Mouse (Mus musculus) forebrain, postnatal 0 days (tissue): ENCODE data around the gene Fam234a. TPM values are rescaled to one million over a fixed set of nuclear protein-coding genes. Genes with fewer than 3 reads are reported as not detected.
"Not testable (repeated sequence)": the region's sequence is repeated elsewhere in the genome, so short reads cannot be mapped to it uniquely, and the experiment has no call there.

Experiments
- ATAC-seq: fragments of 200-750 bp; cut with Nextera tagmentation; 2 replicates; pipeline ENCODE4 v1.8.0; 2017; ENCODE audit warnings: mild to moderate bottlenecking, moderate library complexity
- DNase-seq: peaks from one replicate; pipeline ENCODE4 v3.0.0-alpha.2; 2015
- H3K27ac ChIP-seq: fragments of 300-500 bp; sonication (generic); 2 replicates; pipeline ENCODE4 v1.5.1; 2014; ENCODE audit warnings: low read depth, mild to moderate bottlenecking, antibody characterized with exemption, low read length, moderate library complexity, mixed read lengths
- H3K27me3 ChIP-seq: fragments of 300-500 bp; sonication (generic); 2 replicates; pipeline ENCODE4 v1.6.1; 2014; ENCODE audit warnings: mild to moderate bottlenecking, low read length, mixed read lengths; ENCODE audit not compliant: insufficient read depth
- H3K36me3 ChIP-seq: fragments of 300-500 bp; sonication (generic); 2 replicates; pipeline ENCODE4 v1.6.1; 2014; ENCODE audit warnings: mild to moderate bottlenecking, moderate library complexity; ENCODE audit not compliant: insufficient read depth
- H3K4me1 ChIP-seq: fragments of 300-500 bp; sonication (generic); 2 replicates; pipeline ENCODE4 v1.6.1; 2014; ENCODE audit warnings: antibody characterized with exemption; ENCODE audit not compliant: insufficient read depth
- H3K4me2 ChIP-seq: fragments of 300-500 bp; sonication (generic); 2 replicates; pipeline ENCODE4 v1.6.1; 2014; ENCODE audit warnings: low read depth, mild to moderate bottlenecking, moderate library complexity
- H3K4me3 ChIP-seq: fragments of 300-500 bp; sonication (generic); 2 replicates; pipeline ENCODE4 v1.5.1; 2014; ENCODE audit warnings: low read depth, low read length, mixed read lengths
- H3K9ac ChIP-seq: fragments of 300-500 bp; sonication (generic); 2 replicates; pipeline ENCODE4 v1.6.1; 2014; ENCODE audit warnings: mild to moderate bottlenecking
- H3K9me3 ChIP-seq: fragments of 300-500 bp; sonication (generic); 2 replicates; pipeline ENCODE4 v1.6.1; 2016; ENCODE audit warnings: low read length
- CTCF ChIP-seq: sonication (generic); IDR thresholded peaks from 2 replicates; pipeline ENCODE4 v1.5.1; 2016; ENCODE audit warnings: antibody characterized with exemption, control low read depth, low read depth
- WGBS: fragments of 180-500 bp; shearing (Covaris S2); extraction: QIAGEN DNeasy Blood & Tissue Kit; methylation state at CpG from one replicate; pipeline ENCODE4 v1.1.7; 2014; 5-methylcytosine and 5-hydroxymethylcytosine counted together
- polyA plus RNA-seq: library from polyadenylated mRNA; unstranded; fragments of >200 nt; fragmentation: Nextera tagmentation; extraction: Ambion mirVana; gene quantifications from 2 replicates; pipeline ENCODE4 v1.2.1, GENCODE M21; 2015
- total RNA-seq: library from RNA; depleted of rRNA; stranded (reverse); fragments of >200 nt; gene quantifications from 2 replicates; pipeline ENCODE4 v1.2.3, GENCODE M21; 2014; rRNA removed

Fam234a gene
- total RNA-seq (18.3 and 20.1 TPM in 2 replicates), polyA plus RNA-seq (22.7 and 28.9 TPM in 2 replicates)

DNA sequence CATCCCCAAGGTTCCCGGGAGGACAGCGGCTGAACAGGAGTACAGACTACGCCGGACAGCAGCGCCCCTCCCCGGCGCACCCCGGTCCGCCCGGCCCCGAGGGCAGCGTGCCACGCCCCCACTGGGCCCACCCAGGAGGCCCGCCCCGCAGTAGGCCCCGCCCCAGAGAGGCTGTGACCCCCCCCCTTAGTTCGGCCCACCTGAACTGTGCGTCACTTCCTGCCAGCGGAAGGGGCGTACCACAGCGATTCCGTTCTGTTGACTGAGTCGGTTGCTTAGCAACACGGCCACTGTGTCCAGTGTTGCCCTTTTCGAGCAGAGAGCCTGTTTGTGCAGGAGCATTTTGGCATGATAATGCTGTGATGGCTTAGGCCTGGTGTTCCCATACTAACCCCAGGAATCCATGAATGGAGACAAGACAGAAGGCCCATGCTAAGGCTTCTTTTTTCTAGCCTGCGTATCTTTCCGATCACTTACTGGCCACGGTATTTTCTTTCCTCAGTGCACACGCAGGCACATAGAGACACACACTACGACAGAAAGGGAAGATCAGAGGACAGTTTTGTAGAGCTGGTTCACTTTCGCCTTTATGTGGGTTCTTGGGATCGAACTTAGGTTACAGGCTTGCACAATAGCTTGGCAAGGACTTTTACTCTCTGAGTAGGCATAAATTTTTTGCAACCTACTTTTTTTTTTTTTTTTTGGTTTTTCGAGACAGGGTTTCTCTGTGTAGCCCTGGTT lies at the start of gene Fam234a:
Gene Fam234a (minus strand): TSS at position 142 of the 741 bp plus-strand sequence.
- H3K4me3 ChIP-seq = peak within 1 kb of the TSS; percentile 63
- H3K4me1 ChIP-seq = no peaks in the 10 kb centered on the region
- H3K9ac ChIP-seq = peak within 1 kb of the TSS; percentile 61
- H3K27me3 ChIP-seq = no peaks in the 10 kb centered on the region
- DNase-seq (peak; percentile 96), ATAC-seq (peak; percentile 97)
- peak within 1 kb of the TSS; percentile 73 for H3K4me2 ChIP-seq
- H3K9me3 ChIP-seq = no peaks in the 10 kb centered on the region
- whole genome bisulfite sequencing = 6% methylated on average over 30 of the region's 33 CpGs
- 0 out of 2 replicates have a peak, but pooled peaks have one; percentile 18 for TF ChIP-seq CTCF
- peak within 1 kb of the TSS; percentile 79 for H3K27ac ChIP-seq
- H3K36me3 ChIP-seq = no peaks in the 10 kb centered on the region

DNA sequence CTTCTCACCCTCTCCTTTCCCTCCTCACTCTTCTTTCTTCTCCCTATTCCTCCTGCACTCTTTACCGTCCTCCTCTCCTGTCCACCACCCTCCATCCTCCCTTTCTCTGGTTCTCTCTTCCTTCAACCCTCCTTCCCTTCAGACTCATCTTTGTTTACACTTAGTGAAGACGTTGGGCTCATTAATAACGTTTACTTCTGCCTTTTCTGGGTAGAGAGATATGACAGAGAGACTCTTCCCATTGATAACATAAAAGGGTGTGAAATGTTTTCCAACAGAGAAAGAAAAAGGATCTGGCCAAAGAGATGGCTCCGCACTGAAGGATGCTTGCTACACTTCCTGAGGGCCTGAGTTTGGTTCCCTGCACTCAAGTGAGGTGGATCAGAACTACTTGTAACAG lies 45.4 kb upstream of the Fam234a start:
- DNase-seq (no peak), ATAC-seq (no peak)
- Histone ChIP-seq H3K4me1 (no peaks in the 10 kb centered on the region), H3K4me3 (no peak overlapping the region), H3K9ac (no peak overlapping the region), H3K9me3 (no peaks in the 10 kb centered on the region), H3K4me2 (no peak overlapping the region), H3K27ac (no peak overlapping the region), H3K27me3 (no peaks in the 10 kb centered on the region), H3K36me3 (peaks cover 51% of the 10 kb centered on the region)
- WGBS = 89% methylated on average over 4 of the region's 4 CpGs
- no peak for TF ChIP-seq CTCF

DNA sequence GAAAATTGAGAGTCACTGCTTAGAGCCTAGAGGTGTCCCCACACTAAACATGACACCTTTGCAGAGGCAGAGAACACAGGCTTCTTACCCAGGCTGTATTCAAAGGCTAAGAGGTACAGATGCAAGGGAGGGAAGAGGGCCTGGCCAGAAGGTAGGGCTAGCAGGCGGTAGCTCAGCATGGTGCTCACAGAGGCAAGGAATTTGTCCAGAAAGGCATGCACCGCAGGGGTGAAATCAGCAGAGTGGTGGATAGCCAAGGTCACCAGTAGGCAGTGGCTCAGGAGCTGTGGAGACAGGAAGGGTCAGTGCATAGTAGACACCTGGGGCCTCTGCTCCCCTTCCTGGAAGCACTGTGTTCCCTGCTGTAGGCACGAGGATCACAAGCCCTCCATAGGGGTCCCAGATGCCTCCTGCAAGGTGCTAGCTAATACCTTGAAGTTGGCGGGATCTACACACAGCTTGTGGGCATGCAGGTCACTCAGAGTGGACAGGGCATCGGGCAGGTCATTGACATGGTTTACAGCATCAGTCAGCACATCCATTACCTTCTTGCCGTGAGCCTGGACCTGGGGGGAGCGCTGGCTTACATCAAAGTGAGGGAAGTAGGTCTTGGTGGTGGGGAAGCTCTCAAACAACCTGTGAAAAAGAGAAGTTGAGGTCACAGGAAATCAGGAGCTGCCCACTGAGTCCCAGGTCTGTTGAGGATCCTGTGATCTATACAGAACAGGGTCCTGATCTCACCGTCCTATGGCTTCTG lies 42.3 kb upstream of the Fam234a start:
- no peak overlapping the region for H3K4me3 ChIP-seq
- 88% methylated on average over 8 of the region's 8 CpGs for WGBS
- TF ChIP-seq CTCF = no peak
- H3K4me2 ChIP-seq = no peak overlapping the region
- no peak overlapping the region for H3K27ac ChIP-seq
- no peaks in the 10 kb centered on the region for H3K27me3 ChIP-seq
- H3K36me3 ChIP-seq = peaks cover 77% of the 10 kb centered on the region
- H3K4me1 ChIP-seq = no peaks in the 10 kb centered on the region
- H3K9ac ChIP-seq = no peak overlapping the region
- DNase-seq (no peak), ATAC-seq (no peak)
- H3K9me3 ChIP-seq = no peaks in the 10 kb centered on the region

DNA sequence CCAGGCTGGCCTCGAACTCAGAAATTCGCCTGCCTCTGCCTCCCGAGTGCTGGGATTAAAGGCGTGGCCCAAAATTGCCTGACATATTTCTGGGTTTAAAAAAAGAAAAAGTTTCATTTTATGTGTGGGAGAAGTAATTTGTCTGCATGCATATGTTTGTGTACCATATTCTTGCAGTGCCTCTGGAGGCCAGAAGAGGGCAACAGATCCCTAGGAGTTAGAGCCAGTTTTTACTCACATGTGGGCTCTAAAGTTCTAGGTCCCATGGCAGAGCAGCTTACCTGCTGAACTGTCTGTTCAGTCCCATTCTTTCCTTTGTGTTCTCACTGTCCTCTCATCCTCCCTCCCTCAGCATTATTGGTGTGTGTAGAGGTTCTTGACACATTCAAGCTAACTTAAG lies 32.7 kb upstream of the Fam234a start:
- TF ChIP-seq CTCF = peak; percentile 79

GRCm38 (mm10) chr17:26275933-26276332 lies 31.9 kb upstream of the Fam234a start:
- Histone ChIP-seq H3K4me2 (no peak overlapping the region), H3K9me3 (no peaks in the 10 kb centered on the region), H3K4me1 (no peaks in the 10 kb centered on the region), H3K9ac (no peak overlapping the region), H3K27ac (no peak overlapping the region), H3K36me3 (peaks cover 70% of the 10 kb centered on the region), H3K27me3 (no peaks in the 10 kb centered on the region), H3K4me3 (no peak overlapping the region)
- TF ChIP-seq CTCF = no peak
- DNase-seq (no peak), ATAC-seq (no peak)
- WGBS = 86% methylated on average over 13 of the region's 13 CpGs

More for the DNA sequence above, 32.7 kb upstream of the Fam234a start:
- no peaks in the 10 kb centered on the region for H3K27me3 ChIP-seq
- H3K36me3 ChIP-seq = peaks cover 71% of the 10 kb centered on the region
- no peak overlapping the region for H3K4me2 ChIP-seq
- no peaks in the 10 kb centered on the region for H3K9me3 ChIP-seq
- DNase-seq (peak; percentile 67), ATAC-seq (no peak; the same call in 1 of the 2 replicates)
- H3K4me3 ChIP-seq = no peak overlapping the region
- WGBS = 95% methylated on average over 4 of the region's 4 CpGs
- no peaks in the 10 kb centered on the region for H3K4me1 ChIP-seq
- no peak overlapping the region for H3K9ac ChIP-seq
- H3K27ac ChIP-seq = no peak overlapping the region

GRCm38 (mm10) chr17:26272586-26272985 lies 28.5 kb upstream of the Fam234a start:
- no peak for DNase-seq
- 89% methylated on average over 3 of the region's 3 CpGs for WGBS

GRCm38 (mm10) chr17:26269577-26269976 lies 25.5 kb upstream of the Fam234a start:
- H3K9me3 ChIP-seq, H3K4me3 ChIP-seq, H3K4me1 ChIP-seq, H3K27ac ChIP-seq, H3K9ac ChIP-seq, DNase-seq, H3K4me2 ChIP-seq, H3K27me3 ChIP-seq, ATAC-seq: not testable (repeated sequence)
- WGBS = 92% methylated on average over 9 of the region's 10 CpGs
- H3K36me3 ChIP-seq = peaks cover 65% of the 10 kb centered on the region

More at GRCm38 (mm10) chr17:26272586-26272985, 28.5 kb upstream of the Fam234a start:
- TF ChIP-seq CTCF = no peak
- Histone ChIP-seq H3K9me3 (no peaks in the 10 kb centered on the region), H3K27me3 (no peaks in the 10 kb centered on the region), H3K36me3 (peaks cover 64% of the 10 kb centered on the region), H3K27ac (no peak overlapping the region), H3K9ac (no peak overlapping the region), H3K4me3 (no peak overlapping the region), H3K4me2 (no peak overlapping the region), H3K4me1 (no peaks in the 10 kb centered on the region)
- no peak for ATAC-seq
